ENCODE assay signal across 9 mouse cellular contexts in the genomic region with DNA sequence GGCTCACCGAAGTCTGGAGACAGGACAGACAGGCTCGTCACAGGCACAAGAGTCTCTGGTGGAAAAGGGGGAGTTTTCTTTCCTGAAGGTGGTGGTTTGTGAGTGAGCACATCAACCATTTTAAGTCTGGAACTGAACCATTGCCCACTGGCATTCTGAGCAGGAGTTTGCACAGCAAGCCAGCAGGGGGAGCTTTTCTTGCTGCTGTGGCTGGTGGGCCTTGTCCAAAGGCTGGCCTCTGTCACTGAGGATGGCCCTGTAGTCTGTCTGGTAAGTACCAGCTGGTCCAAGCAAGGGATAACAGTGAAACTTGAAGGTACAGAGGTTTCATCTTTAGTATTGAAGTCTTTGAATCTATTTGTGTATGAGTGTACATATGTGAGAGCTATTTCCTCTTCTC. TPM values are rescaled to one million over a fixed set of nuclear protein-coding genes. Genes with fewer than 3 reads are reported as not detected.
DNase-seq lines count a peak whose midpoint lies in the region; ATAC-seq and TF ChIP-seq lines count a peak whose summit lies in the region.
"Had no signal": no experiment of that assay in that cellular context is flagged by ENCODE, and none has a peak within 500 bp of the region (broad histone marks: within the 10 kb centered on the region; RNA-seq: fewer than 3 reads in every experiment).

No protein-coding gene starts in this region.

- peak; percentile 63 for DNase-seq in layer of hippocampus, adult 11-12 months (ENCODE audit: low spot score)
- no peak for DNase-seq in layer of hippocampus, postnatal 36 days
- DNase-seq in G1E (ENCODE audit: low spot score) = no peak
- peak; percentile 20 to 35 for DNase-seq in frontal cortex, postnatal 25 days (ENCODE audit: low spot score in 2 of 2)
- DNase-seq in kidney, postnatal 10 days = peak; percentile 75
- DNase-seq in lung, postnatal 25 days (ENCODE audit: low spot score) = peak; percentile 72

- no peak for ATAC-seq in G1E (ENCODE audit: extremely low read depth, insufficient number of reproducible peaks, low FRiP score, poor library complexity, severe bottlenecking)
- 0 out of 2 replicates have a peak, but pooled peaks have one; percentile 43 for ATAC-seq in cerebellum, adult (ENCODE audit: insufficient number of reproducible peaks, low FRiP score, low TSS enrichment)
- peak; percentile 24; the same call in 1 of the 2 replicates for ATAC-seq in stomach, embryonic 16.5 days (ENCODE audit: insufficient read depth, low FRiP score)

- H3K4me2 ChIP-seq in stomach, embryonic 16.5 days (ENCODE audit: low read depth, low read length) = no peak overlapping the region
- H3K4me2 ChIP-seq: limb, embryonic 15.5 days had no signal

- no peak overlapping the region for H3K9ac ChIP-seq in stomach, embryonic 16.5 days (ENCODE audit: low read length)
- H3K9ac ChIP-seq: limb, embryonic 15.5 days had no signal

- peak; percentile 14; the same call in 1 of the 2 replicates for TF ChIP-seq CTCF in G1E (IDR thresholded peaks at IDR 0.05; ENCODE audit: low read depth, low read length)

- peaks cover 17% of the 10 kb centered on the region for H3K27me3 ChIP-seq in G1E (ENCODE audit: insufficient read depth, low read length)
- no peaks in the 10 kb centered on the region for H3K27me3 ChIP-seq in stomach, embryonic 16.5 days (ENCODE audit: control insufficient read depth, insufficient read depth, low read length)
- H3K27me3 ChIP-seq: limb, embryonic 15.5 days had no signal

- no peak overlapping the region for H3K27ac ChIP-seq in stomach, embryonic 16.5 days (ENCODE audit: low read length)
- H3K27ac ChIP-seq: limb, embryonic 15.5 days had no signal

- peaks cover 10% of the 10 kb centered on the region for H3K4me1 ChIP-seq in G1E (ENCODE audit: insufficient read depth, low read depth, low read length)
- no peaks in the 10 kb centered on the region for H3K4me1 ChIP-seq in stomach, embryonic 16.5 days (ENCODE audit: control insufficient read depth, insufficient read depth, low read length)
- H3K4me1 ChIP-seq: limb, embryonic 15.5 days had no signal

- 31% methylated on average over 2 of the region's 2 CpGs for WGBS in stomach, embryonic 16.5 days

- H3K36me3 ChIP-seq in G1E (replicated peaks) = no peaks in the 10 kb centered on the region
- no peaks in the 10 kb centered on the region for H3K36me3 ChIP-seq in stomach, embryonic 16.5 days (ENCODE audit: control insufficient read depth, insufficient read depth, low read length)
- H3K36me3 ChIP-seq: limb, embryonic 15.5 days had no signal

- H3K9me3 ChIP-seq in G1E (replicated peaks) = no peaks in the 10 kb centered on the region
- H3K9me3 ChIP-seq in stomach, embryonic 16.5 days (replicated peaks; ENCODE audit: control insufficient read depth, low read length) = 0 out of 2 replicates have a peak, but pooled peaks cover 6% of the 10 kb centered on the region
- H3K9me3 ChIP-seq: limb, embryonic 15.5 days had no signal

- no peak overlapping the region for H3K4me3 ChIP-seq in G1E (ENCODE audit: low read depth, low read length)
- H3K4me3 ChIP-seq in stomach, embryonic 16.5 days (replicated peaks; ENCODE audit: low read length) = no peak overlapping the region
- H3K4me3 ChIP-seq: limb, embryonic 15.5 days had no signal

RNA-seq across cellular contexts. Expression of a gene that starts 49.2 kb away (rescaled TPM):
- total RNA-seq in layer of hippocampus, postnatal 36 days (2021) = 1 to 10 TPM; 3.3 to 4.1 TPM
- total RNA-seq in G1E (2014; fragmentation: Nextera tagmentation) (51.0 and 55.7 TPM in 2 replicates), G1E (2017) (47.7 and 50.2 TPM in 2 replicates)
- polyA plus RNA-seq in G1E (2012) = 84.7 and 85.1 TPM in 2 replicates
- 7.6 and 8.5 TPM in 2 replicates for polyA plus RNA-seq in stomach, embryonic 16.5 days (2015; fragmentation: Nextera tagmentation; extraction: Ambion mirVana)

Comparison
In these comparisons a context has a peak if more than half of its experiments do, and no peak if none do; other contexts are left out.
1. DNase-seq: peak in layer of hippocampus, adult 11-12 months (single experiment), frontal cortex, postnatal 25 days (2 of 2), kidney, postnatal 10 days (single experiment) and lung, postnatal 25 days (single experiment); none in layer of hippocampus, postnatal 36 days (0 of 2) and G1E (single experiment).
2. RNA of a gene that starts 49.2 kb away (total RNA-seq): 47.7 to 55.7 TPM in G1E; 3.3 to 4.1 TPM in layer of hippocampus, postnatal 36 days; every median in the first group is over 4 times any median in the second.